In the genomic region with DNA sequence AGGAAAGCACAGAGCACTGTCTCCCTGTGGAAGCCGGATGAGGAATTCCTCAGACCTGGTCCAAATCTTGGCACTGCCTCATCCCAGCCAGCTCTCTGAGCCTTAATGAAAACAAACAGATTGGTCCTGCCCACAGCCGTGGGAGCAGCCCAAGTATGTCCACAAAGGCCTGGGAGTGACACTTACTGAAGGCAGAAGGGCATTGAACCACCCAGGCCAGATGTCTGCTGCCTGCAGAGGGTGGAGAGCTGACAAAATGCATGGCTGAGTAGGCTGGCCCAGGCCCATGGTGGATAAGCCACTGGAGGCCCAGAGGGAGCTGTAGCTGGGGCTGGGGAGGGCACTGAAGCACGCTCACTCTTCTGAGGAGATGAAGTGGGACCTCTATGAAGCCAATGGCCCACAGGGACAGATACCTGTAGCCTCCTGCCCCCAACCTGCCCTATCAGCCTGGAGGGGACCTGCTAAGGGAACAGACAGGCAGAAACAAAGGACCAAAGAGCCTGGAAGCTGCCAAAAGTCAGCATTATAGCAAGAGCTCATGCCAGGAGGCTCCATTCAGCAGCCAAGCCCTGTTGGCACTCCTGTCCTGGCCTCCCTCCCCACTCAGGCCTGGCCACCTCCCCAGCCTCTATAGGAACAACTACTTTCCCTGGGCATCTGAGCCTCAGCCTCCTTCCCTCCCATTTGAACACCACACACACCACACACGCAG, we compare ENCODE assay signal across 9 mouse cellular contexts. TPM values are rescaled to one million over a fixed set of nuclear protein-coding genes. Genes with fewer than 3 reads are reported as not detected.
DNase-seq lines count a peak whose midpoint lies in the region; ATAC-seq lines count a peak whose summit lies in the region.
"Had no signal": no experiment of that assay in that cellular context is flagged by ENCODE, and none has a peak within 500 bp of the region (broad histone marks: within the 10 kb centered on the region; RNA-seq: fewer than 3 reads in every experiment).

No protein-coding gene starts in this region.

- DNase-seq in heart, adult 18-20 months, result no peak
- DNase-seq in cerebellum, adult 9-11 months, result peak; percentile 75
- DNase-seq in midbrain, embryonic 11.5 days (ENCODE audit: low spot score, missing footprints), result no peak
- no peak for DNase-seq in yolk sac, embryonic 10.5 days (ENCODE audit: low spot score)
- no peak for DNase-seq in spleen, postnatal 10 days (ENCODE audit: low spot score in 2 of 2)
- DNase-seq in right cerebral cortex, postnatal 14 days, result no peak

- peaks cover 32 to 47% of the 10 kb centered on the region in 2 experiments for H3K4me1 ChIP-seq in heart, embryonic 14.5 days (ENCODE audit: control insufficient read depth in 2 of 2, insufficient read depth in 2 of 2, low read length in 2 of 2)
- H3K4me1 ChIP-seq in hindbrain, embryonic 12.5 days, result peaks cover 82% of the 10 kb centered on the region
- H3K4me1 ChIP-seq in midbrain, embryonic 11.5 days (ENCODE audit: control insufficient read depth, insufficient read depth, low read length), result peaks cover 20% of the 10 kb centered on the region

- no peaks in the 10 kb centered on the region for H3K9me3 ChIP-seq in heart, embryonic 14.5 days (ENCODE audit: control insufficient read depth, low read length)
- no peaks in the 10 kb centered on the region for H3K9me3 ChIP-seq in hindbrain, embryonic 12.5 days (replicated peaks)
- H3K9me3 ChIP-seq in midbrain, embryonic 11.5 days (ENCODE audit: control insufficient read depth, low read length), result no peaks in the 10 kb centered on the region

- ATAC-seq in heart, embryonic 14.5 days (ENCODE audit: insufficient number of reproducible peaks, insufficient read depth, low FRiP score, low read depth), result no peak
- ATAC-seq in hindbrain, embryonic 12.5 days (ENCODE audit: low FRiP score), result no peak
- ATAC-seq in midbrain, embryonic 11.5 days (ENCODE audit: low FRiP score), result peak; percentile 36; the same call in 1 of the 2 replicates

- 0 out of 2 replicates have a peak overlapping the region, but pooled peaks have one; percentile 8 for H3K9ac ChIP-seq in heart, embryonic 14.5 days (ENCODE audit: low read length)
- peak overlapping the region; percentile 28; the same call in 1 of the 2 replicates for H3K9ac ChIP-seq in hindbrain, embryonic 12.5 days
- H3K9ac ChIP-seq in midbrain, embryonic 11.5 days (ENCODE audit: low read length), result peak overlapping the region; percentile 20; the same call in 1 of the 2 replicates

- H3K4me3 ChIP-seq in heart, embryonic 14.5 days (ENCODE audit: control insufficient read depth in 1 of 2, insufficient read depth in 1 of 2, low read depth in 1 of 2, low read length in 2 of 2), result no peak overlapping the region
- H3K4me3 ChIP-seq in hindbrain, embryonic 12.5 days, result no peak overlapping the region
- no peak overlapping the region for H3K4me3 ChIP-seq in midbrain, embryonic 11.5 days (ENCODE audit: low read depth, low read length)

- no peak overlapping the region for H3K4me2 ChIP-seq in heart, embryonic 14.5 days (ENCODE audit: low read length)
- no peak overlapping the region for H3K4me2 ChIP-seq in hindbrain, embryonic 12.5 days (replicated peaks)
- no peak overlapping the region for H3K4me2 ChIP-seq in midbrain, embryonic 11.5 days

- H3K36me3 ChIP-seq in heart, embryonic 14.5 days (ENCODE audit: control insufficient read depth, insufficient read depth, low read length), result no peaks in the 10 kb centered on the region
- no peaks in the 10 kb centered on the region for H3K36me3 ChIP-seq in hindbrain, embryonic 12.5 days
- H3K36me3 ChIP-seq in midbrain, embryonic 11.5 days (ENCODE audit: control insufficient read depth, insufficient read depth, low read length), result no peaks in the 10 kb centered on the region

- peak overlapping the region in 1 of 2 experiments; percentile 44; a peak in 2 of 4 replicates for H3K27ac ChIP-seq in heart, embryonic 14.5 days (replicated peaks in 1 of 2; ENCODE audit: control insufficient read depth in 1 of 2, insufficient read depth in 1 of 2, low read depth in 2 of 2, low read length in 2 of 2)
- peak overlapping the region; percentile 58 for H3K27ac ChIP-seq in hindbrain, embryonic 12.5 days
- H3K27ac ChIP-seq in midbrain, embryonic 11.5 days (ENCODE audit: low read depth, low read length), result 0 out of 2 replicates have a peak overlapping the region, but pooled peaks have one; percentile 6
- H3K27ac ChIP-seq: macrophage had no signal

- WGBS in heart, embryonic 14.5 days, result 34% methylated on average over 4 of the region's 4 CpGs
- WGBS in hindbrain, embryonic 12.5 days, result 31% methylated on average over 4 of the region's 4 CpGs
- 39% methylated on average over 4 of the region's 4 CpGs for WGBS in midbrain, embryonic 11.5 days

- peaks cover 36% of the 10 kb centered on the region for H3K27me3 ChIP-seq in heart, embryonic 14.5 days (ENCODE audit: control insufficient read depth, insufficient read depth, low read length)
- peaks cover 34% of the 10 kb centered on the region for H3K27me3 ChIP-seq in hindbrain, embryonic 12.5 days
- no peaks in the 10 kb centered on the region for H3K27me3 ChIP-seq in midbrain, embryonic 11.5 days (ENCODE audit: control insufficient read depth, insufficient read depth, low read length)

RNA-seq across cellular contexts. Expression of a gene that starts 54.6 kb away (rescaled TPM):
- polyA plus RNA-seq in heart, embryonic 14.5 days (2014; fragmentation: Nextera tagmentation; extraction: Ambion mirVana), result 6.7 and 7.2 TPM in 2 replicates
- 10 to 100 TPM; 48.2 to 56.6 TPM for total RNA-seq in heart, adult 18-20 months (2021)
- 12.4 and 14.0 TPM in 2 replicates for polyA plus RNA-seq in hindbrain, embryonic 12.5 days (2016; fragmentation: Nextera tagmentation; extraction: Ambion mirVana)
- polyA plus RNA-seq in midbrain, embryonic 11.5 days (2014; fragmentation: Nextera tagmentation; extraction: Ambion mirVana), result 12.3 and 13.5 TPM in 2 replicates
